Mouse (Mus musculus) liver, adult (tissue): Measurements from ENCODE around the gene Edn1.

Experiments
- GATA4 ChIP-seq: IDR thresholded peaks from 2 replicates; pipeline ENCODE4 v1.6.1; 2014; ENCODE audit warnings: mild to moderate bottlenecking, low read length; ENCODE audit not compliant: insufficient replicate concordance

Gene Edn1

GRCm38 (mm10) chr13:42303180-42303929 is 2.1 kb downstream of the Edn1 start:
- no peak for TF ChIP-seq GATA4

- no peak for TF ChIP-seq GATA4
These were observed 2.9 kb downstream of the Edn1 start for GRCm38 (mm10) chr13:42304139-42304538.

- no peak for TF ChIP-seq GATA4
These were observed 5.9 kb downstream of the Edn1 start for GRCm38 (mm10) chr13:42306870-42307800.

- no peak for TF ChIP-seq GATA4
These were observed 7.3 kb downstream of the Edn1 start for GRCm38 (mm10) chr13:42308368-42309103.

GRCm38 (mm10) chr13:42309804-42310203 is 8.5 kb downstream of the Edn1 start:
- no peak for TF ChIP-seq GATA4

- TF ChIP-seq GATA4, result no peak
These were observed 14.4 kb downstream of the Edn1 start for GRCm38 (mm10) chr13:42315628-42316027.

GRCm38 (mm10) chr13:42317808-42318207 is 16.5 kb downstream of the Edn1 start:
- TF ChIP-seq GATA4, result no peak

- no peak for TF ChIP-seq GATA4
These were observed 27.3 kb downstream of the Edn1 start for GRCm38 (mm10) chr13:42328576-42328975.

- no peak for TF ChIP-seq GATA4
These were observed 29.8 kb downstream of the Edn1 start for GRCm38 (mm10) chr13:42331104-42331503.

- no peak for TF ChIP-seq GATA4
These were observed 33.7 kb downstream of the Edn1 start for GRCm38 (mm10) chr13:42334981-42335380.

GRCm38 (mm10) chr13:42336414-42336813 is 35.1 kb downstream of the Edn1 start:
- TF ChIP-seq GATA4, result no peak

GRCm38 (mm10) chr13:42337072-42337471 is 35.8 kb downstream of the Edn1 start:
- no peak for TF ChIP-seq GATA4

- TF ChIP-seq GATA4, result no peak
These were observed 38.2 kb downstream of the Edn1 start for GRCm38 (mm10) chr13:42339466-42339865.

GRCm38 (mm10) chr13:42341871-42342532 is 40.7 kb downstream of the Edn1 start:
- no peak for TF ChIP-seq GATA4

- TF ChIP-seq GATA4, result no peak
These were observed 44.2 kb downstream of the Edn1 start for GRCm38 (mm10) chr13:42345439-42345838.
